Mouse (Mus musculus) adrenal gland, postnatal 4 days (tissue): ENCODE measurements at regions not wholly inside any gene's neighbourhood (a gene's known extent, or its start where the extent isn't known, plus 50 kb on each side); places are given as distances from the start of the nearest gene placed in this dataset.
A peak's percentile ranks its signal among the peaks of the same experiment; 100 is the strongest.

Experiments
- DNase-seq, 2 experiments: peaks; one replicate each; pipeline ENCODE4 v3.0.0; 2021 to 2022; ENCODE audit warnings: low spot score in 2 of 2, mixed read lengths in 2 of 2

GRCm38 (mm10) chr10:70819951-70820350 is 164.2 kb upstream of the Phyhipl start:
- DNase-seq, result no peak

- DNase-seq, result no peak
These were observed 158.8 kb upstream of the Phyhipl start for GRCm38 (mm10) chr10:70814354-70815131.

- no peak for DNase-seq
These were observed 153.6 kb upstream of the Phyhipl start for GRCm38 (mm10) chr10:70809411-70809810.

GRCm38 (mm10) chr10:70806786-70807385 is 151.1 kb upstream of the Phyhipl start:
- DNase-seq, result no peak

GRCm38 (mm10) chr10:70800736-70801306 is 145.1 kb upstream of the Phyhipl start:
- DNase-seq, result no peak

GRCm38 (mm10) chr10:70799906-70800305 is 144.1 kb upstream of the Phyhipl start:
- DNase-seq, result no peak

GRCm38 (mm10) chr10:70799191-70799742 is 143.5 kb upstream of the Phyhipl start:
- DNase-seq, result peak in 1 of 2 experiments; percentile 13

- no peak for DNase-seq
These were observed 133.2 kb upstream of the Phyhipl start for GRCm38 (mm10) chr10:70788814-70789452.

- no peak for DNase-seq
These were observed 125.3 kb upstream of the Phyhipl start for GRCm38 (mm10) chr10:70781036-70781435.

GRCm38 (mm10) chr10:70778596-70778995 is 122.8 kb upstream of the Phyhipl start:
- DNase-seq, result no peak

- no peak for DNase-seq
These were observed 118.8 kb upstream of the Phyhipl start for GRCm38 (mm10) chr10:70774571-70774970.

GRCm38 (mm10) chr10:70774159-70774558 is 118.4 kb upstream of the Phyhipl start:
- no peak for DNase-seq

GRCm38 (mm10) chr10:70767461-70767860 is 111.7 kb upstream of the Phyhipl start:
- no peak for DNase-seq

GRCm38 (mm10) chr10:70766869-70767268 is 111.1 kb upstream of the Phyhipl start:
- DNase-seq, result no peak

- no peak for DNase-seq
These were observed 110.7 kb upstream of the Phyhipl start for GRCm38 (mm10) chr10:70766450-70766849.

- DNase-seq, result no peak
These were observed 107.4 kb upstream of the Phyhipl start for GRCm38 (mm10) chr10:70763206-70763605.

- DNase-seq, result no peak
These were observed 103.9 kb upstream of the Phyhipl start for GRCm38 (mm10) chr10:70759686-70760085.

GRCm38 (mm10) chr10:70751771-70752170 is 96.0 kb upstream of the Phyhipl start:
- no peak for DNase-seq

- no peak for DNase-seq
These were observed 94.8 kb upstream of the Phyhipl start for GRCm38 (mm10) chr10:70750356-70751145.

- no peak for DNase-seq
These were observed 90.8 kb upstream of the Phyhipl start for GRCm38 (mm10) chr10:70746612-70747011.

- no peak for DNase-seq
These were observed 86.1 kb upstream of the Phyhipl start for GRCm38 (mm10) chr10:70741909-70742308.
